Mouse (Mus musculus) heart, embryonic 13.5 days (tissue): ENCODE data around the gene Tbx6. TPM values are rescaled to one million over a fixed set of nuclear protein-coding genes. Genes with fewer than 3 reads are reported as not detected.
A peak's percentile ranks its signal among the peaks of the same experiment; 100 is the strongest.

Experiments used
- ATAC-seq: fragments of 200-750 bp; cut with Nextera tagmentation; 2 replicates; pipeline ENCODE4 v1.8.0; 2017; ENCODE audit warnings: moderate TSS enrichment; ENCODE audit not compliant: insufficient number of reproducible peaks, low FRiP score, low TSS enrichment; ENCODE audit errors: extremely low read depth
- H3K27ac ChIP-seq: fragments of 300-500 bp; sonication (generic); replicated peaks from 2 replicates; pipeline ENCODE4 v1.5.1; 2015; ENCODE audit warnings: moderate library complexity, mild to moderate bottlenecking, inconsistent platforms
- H3K27me3 ChIP-seq: fragments of 300-500 bp; sonication (generic); replicated peaks from 2 replicates; pipeline ENCODE4 v1.6.1; 2015; ENCODE audit warnings: mild to moderate bottlenecking, inconsistent platforms
- H3K36me3 ChIP-seq: fragments of 300-500 bp; sonication (generic); 2 replicates; pipeline ENCODE4 v1.6.1; 2015; ENCODE audit warnings: mild to moderate bottlenecking, inconsistent platforms
- H3K4me1 ChIP-seq: fragments of 300-500 bp; sonication (generic); 2 replicates; pipeline ENCODE4 v1.6.1; 2015; ENCODE audit warnings: inconsistent platforms
- H3K4me2 ChIP-seq: fragments of 300-500 bp; sonication (generic); 2 replicates; pipeline ENCODE4 v1.6.1; 2015; ENCODE audit warnings: inconsistent platforms, mild to moderate bottlenecking, moderate library complexity
- H3K4me3 ChIP-seq: fragments of 300-500 bp; sonication (generic); 2 replicates; pipeline ENCODE4 v1.5.1; 2015; ENCODE audit warnings: moderate library complexity, mild to moderate bottlenecking, inconsistent platforms
- H3K9ac ChIP-seq: fragments of 300-500 bp; sonication (generic); 2 replicates; pipeline ENCODE4 v1.6.1; 2015; ENCODE audit warnings: inconsistent platforms, mild to moderate bottlenecking, moderate library complexity
- H3K9me3 ChIP-seq: fragments of 300-500 bp; sonication (generic); 2 replicates; pipeline ENCODE4 v1.6.1; 2016; ENCODE audit warnings: inconsistent platforms
- WGBS: fragments of 180-500 bp; shearing (Covaris S2); methylation state at CpG from one replicate; pipeline ENCODE4 v1.1.7; 2015; ENCODE audit warnings: mixed read lengths; 5-methylcytosine and 5-hydroxymethylcytosine counted together
- polyA plus RNA-seq: library from polyadenylated mRNA; unstranded; fragments of >200 nt; fragmentation: Nextera tagmentation; extraction: Ambion mirVana; gene quantifications from 2 replicates; pipeline ENCODE4 v1.2.1, GENCODE M21; 2015

Gene Tbx6
- polyA plus RNA-seq, 1 experiment from 2014 or later = 0.32 TPM

GRCm38 (mm10) chr7:126803181-126803580, 21.9 kb downstream of the Tbx6 start:
- Histone ChIP-seq H3K4me2 (no peak overlapping the region), H3K27me3 (no peaks in the 10 kb centered on the region), H3K4me3 (no peak overlapping the region), H3K36me3 (peaks cover 24% of the 10 kb centered on the region), H3K27ac (0 out of 2 replicates have a peak overlapping the region, but pooled peaks have one; percentile 39), H3K4me1 (peaks cover 34% of the 10 kb centered on the region), H3K9me3 (no peaks in the 10 kb centered on the region), H3K9ac (no peak overlapping the region)
- no peak for ATAC-seq
- 72% methylated on average over 6 of the region's 6 CpGs for WGBS

DNA sequence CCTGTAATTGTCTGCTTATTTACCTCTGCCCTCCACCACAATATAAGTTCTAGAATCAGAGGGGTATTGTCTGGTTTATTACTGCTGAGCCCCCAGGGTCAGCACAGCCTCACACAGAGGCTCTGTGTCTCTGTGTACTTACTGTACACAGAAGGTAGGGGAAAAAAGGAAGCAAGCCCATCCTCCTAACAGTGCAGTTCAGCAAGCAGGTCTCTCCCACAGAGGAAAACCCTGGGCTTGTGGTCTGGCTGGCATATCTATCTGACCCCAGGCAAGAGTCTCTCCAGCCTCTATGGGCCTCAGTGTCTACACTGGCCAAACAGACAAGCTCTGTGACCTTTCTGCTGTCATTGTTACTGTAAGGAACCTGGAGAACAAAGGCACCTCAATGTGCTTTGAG, 22.5 kb downstream of the Tbx6 start:
- no peaks in the 10 kb centered on the region for H3K9me3 ChIP-seq
- no peak overlapping the region for H3K4me2 ChIP-seq
- peaks cover 40% of the 10 kb centered on the region for H3K4me1 ChIP-seq
- H3K27me3 ChIP-seq = no peaks in the 10 kb centered on the region
- H3K36me3 ChIP-seq = peaks cover 24% of the 10 kb centered on the region
- no peak overlapping the region for H3K4me3 ChIP-seq
- ATAC-seq = no peak
- H3K27ac ChIP-seq = no peak overlapping the region
- H3K9ac ChIP-seq = no peak overlapping the region

DNA sequence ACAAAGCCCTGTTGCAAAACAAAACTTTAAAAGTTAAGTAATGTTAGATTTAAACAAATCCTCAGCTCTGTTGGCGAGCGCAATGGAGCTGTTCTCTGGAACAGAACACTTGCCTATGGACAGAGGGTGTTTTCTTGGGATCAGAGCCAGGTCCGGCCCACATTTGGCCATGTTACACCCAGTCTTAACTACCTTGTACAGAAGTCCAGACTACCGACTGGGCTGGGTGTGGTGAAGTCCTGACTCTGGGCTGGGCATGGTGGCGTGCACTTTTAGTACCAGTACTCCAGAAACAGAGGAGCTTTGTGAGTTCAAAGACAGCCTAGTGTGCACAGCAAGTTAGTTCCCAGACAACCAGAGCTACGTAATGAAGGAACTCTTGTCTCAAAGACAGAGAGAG, 25.7 kb downstream of the Tbx6 start:
- H3K4me1 ChIP-seq = peaks cover 32% of the 10 kb centered on the region
- peak overlapping the region; percentile 93; the same call in 1 of the 2 replicates for H3K4me2 ChIP-seq
- H3K9me3 ChIP-seq = no peaks in the 10 kb centered on the region
- H3K27ac ChIP-seq = peak overlapping the region; percentile 89; the same call in 1 of the 2 replicates
- 61% methylated on average over 6 of the region's 6 CpGs for WGBS
- H3K9ac ChIP-seq = no peak overlapping the region
- no peaks in the 10 kb centered on the region for H3K27me3 ChIP-seq
- H3K4me3 ChIP-seq = no peak overlapping the region
- ATAC-seq = no peak
- H3K36me3 ChIP-seq = peaks cover 24% of the 10 kb centered on the region

- Histone ChIP-seq H3K4me1 (peaks cover 32% of the 10 kb centered on the region), H3K4me2 (peak overlapping the region; percentile 93), H3K4me3 (0 out of 2 replicates have a peak overlapping the region, but pooled peaks have one; percentile 74), H3K9ac (peak overlapping the region; percentile 91), H3K27ac (peak overlapping the region; percentile 89; the same call in 1 of the 2 replicates), H3K9me3 (no peaks in the 10 kb centered on the region), H3K27me3 (no peaks in the 10 kb centered on the region), H3K36me3 (peaks cover 24% of the 10 kb centered on the region)
- no peak for ATAC-seq
- 57% methylated on average over 4 of the region's 4 CpGs for WGBS
These were observed 26.1 kb downstream of the Tbx6 start for GRCm38 (mm10) chr7:126807405-126807804.

GRCm38 (mm10) chr7:126808703-126809455, 27.6 kb downstream of the Tbx6 start:
- H3K4me1 ChIP-seq = peaks cover 32% of the 10 kb centered on the region
- peaks cover 18% of the 10 kb centered on the region for H3K36me3 ChIP-seq
- H3K4me3 ChIP-seq = peak overlapping the region; percentile 74
- peak overlapping the region; percentile 93 for H3K4me2 ChIP-seq
- H3K9me3 ChIP-seq = no peaks in the 10 kb centered on the region
- no peaks in the 10 kb centered on the region for H3K27me3 ChIP-seq
- peak; percentile 74 for ATAC-seq
- H3K27ac ChIP-seq = peak overlapping the region; percentile 89
- H3K9ac ChIP-seq = peak overlapping the region; percentile 91
- under 1% methylated on average over 43 of the region's 43 CpGs for WGBS

DNA sequence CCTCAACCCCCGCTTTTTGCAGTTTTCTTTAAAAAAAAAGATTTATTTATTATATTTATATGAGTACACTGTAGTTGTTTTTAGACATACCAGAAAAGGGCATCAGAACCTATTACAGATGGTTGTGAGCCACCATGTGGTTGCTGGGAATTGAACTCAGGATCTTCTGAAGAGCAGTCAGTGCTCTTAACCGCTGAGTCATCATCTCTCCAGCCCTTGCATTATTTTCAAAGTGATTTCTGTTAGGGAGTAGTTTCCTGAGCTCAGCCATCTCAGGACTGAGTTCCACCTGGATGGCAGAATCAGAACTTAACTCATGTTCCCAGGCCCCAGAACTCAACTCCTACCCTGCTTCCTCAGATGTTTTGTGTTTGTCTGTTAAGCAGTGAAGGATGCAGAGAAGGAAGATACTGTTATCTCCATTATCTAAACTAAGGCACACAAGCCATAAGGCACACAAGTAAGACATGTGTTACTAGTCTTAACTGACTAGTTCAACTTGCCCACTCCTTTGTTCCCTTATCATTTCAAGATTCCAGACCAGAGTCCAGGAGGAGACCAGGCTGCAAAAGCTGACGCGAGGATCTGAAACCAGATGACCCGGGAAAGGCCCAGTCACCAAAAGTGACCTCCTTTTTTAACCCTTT, 28.6 kb downstream of the Tbx6 start:
- Histone ChIP-seq H3K27ac (peak overlapping the region; percentile 89), H3K4me3 (peak overlapping the region; percentile 74; the same call in 1 of the 2 replicates), H3K4me1 (peaks cover 32% of the 10 kb centered on the region), H3K9ac (peak overlapping the region; percentile 91), H3K36me3 (peaks cover 10% of the 10 kb centered on the region), H3K9me3 (no peaks in the 10 kb centered on the region), H3K4me2 (peak overlapping the region; percentile 93), H3K27me3 (no peaks in the 10 kb centered on the region)
- 41% methylated on average over 5 of the region's 5 CpGs for WGBS
- ATAC-seq = no peak

DNA sequence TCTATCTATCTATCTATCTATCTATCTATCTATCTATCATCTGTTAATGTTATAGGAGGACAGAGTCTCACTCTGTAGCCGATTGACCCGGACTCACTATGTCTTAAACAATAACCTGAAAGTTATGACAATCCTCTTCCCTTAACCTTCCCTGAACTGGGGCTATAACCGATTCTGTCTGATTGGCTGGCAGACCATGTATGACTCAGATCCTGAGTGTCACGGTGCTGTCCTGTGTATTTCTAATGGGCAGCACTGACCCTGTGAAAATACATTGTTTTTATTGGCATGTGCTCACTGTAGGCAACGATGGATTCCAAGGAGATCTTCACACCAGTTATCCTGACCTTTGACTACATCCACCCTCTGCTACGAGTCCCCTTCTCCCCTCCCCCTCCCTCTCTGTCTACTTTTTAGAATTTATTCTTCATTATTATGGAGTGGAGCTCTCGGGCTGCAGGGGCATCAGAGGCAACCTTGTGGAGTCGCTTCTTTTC, 34.5 kb downstream of the Tbx6 start:
- no peak for ATAC-seq
- H3K4me3 ChIP-seq = no peak overlapping the region
- H3K27ac ChIP-seq = no peak overlapping the region
- no peaks in the 10 kb centered on the region for H3K4me1 ChIP-seq
- 0 out of 2 replicates have a peak, but pooled peaks cover 3% of the 10 kb centered on the region for H3K27me3 ChIP-seq
- no peak overlapping the region for H3K9ac ChIP-seq
- H3K4me2 ChIP-seq = no peak overlapping the region
- 59% methylated on average over 8 of the region's 8 CpGs for WGBS
- no peaks in the 10 kb centered on the region for H3K9me3 ChIP-seq
- H3K36me3 ChIP-seq = no peaks in the 10 kb centered on the region

GRCm38 (mm10) chr7:126816494-126816893, 35.2 kb downstream of the Tbx6 start:
- Histone ChIP-seq H3K36me3 (no peaks in the 10 kb centered on the region), H3K27ac (no peak overlapping the region), H3K4me3 (no peak overlapping the region), H3K9ac (no peak overlapping the region), H3K9me3 (no peaks in the 10 kb centered on the region), H3K4me2 (no peak overlapping the region), H3K27me3 (peaks cover 10% of the 10 kb centered on the region; the same call in 1 of the 2 replicates), H3K4me1 (no peaks in the 10 kb centered on the region)
- 84% methylated on average over 8 of the region's 8 CpGs for WGBS
- no peak for ATAC-seq

- peaks cover 7% of the 10 kb centered on the region for H3K4me1 ChIP-seq
- H3K36me3 ChIP-seq = no peaks in the 10 kb centered on the region
- WGBS = 84% methylated on average over 7 of the region's 7 CpGs
These were observed 36.3 kb downstream of the Tbx6 start for GRCm38 (mm10) chr7:126817595-126817994.

GRCm38 (mm10) chr7:126818818-126819217, 37.5 kb downstream of the Tbx6 start:
- H3K9ac ChIP-seq = no peak overlapping the region
- H3K4me3 ChIP-seq = no peak overlapping the region
- H3K27ac ChIP-seq = no peak overlapping the region
- no peak overlapping the region for H3K4me2 ChIP-seq
- H3K4me1 ChIP-seq = peaks cover 16% of the 10 kb centered on the region
- peaks cover 29% of the 10 kb centered on the region for H3K27me3 ChIP-seq
- no peaks in the 10 kb centered on the region for H3K9me3 ChIP-seq
- H3K36me3 ChIP-seq = no peaks in the 10 kb centered on the region
- ATAC-seq = no peak
- 20% methylated on average over 1 of the region's 1 CpGs for WGBS

More at GRCm38 (mm10) chr7:126817595-126817994, 36.3 kb downstream of the Tbx6 start:
- ATAC-seq = no peak
- Histone ChIP-seq H3K4me3 (no peak overlapping the region), H3K27ac (no peak overlapping the region), H3K9ac (no peak overlapping the region), H3K4me2 (no peak overlapping the region), H3K9me3 (no peaks in the 10 kb centered on the region), H3K27me3 (peaks cover 17% of the 10 kb centered on the region)

- H3K4me2 ChIP-seq = no peak overlapping the region
- peaks cover 60% of the 10 kb centered on the region for H3K27me3 ChIP-seq
- H3K4me1 ChIP-seq = peaks cover 16% of the 10 kb centered on the region
- H3K27ac ChIP-seq = no peak overlapping the region
- no peaks in the 10 kb centered on the region for H3K9me3 ChIP-seq
- H3K36me3 ChIP-seq = no peaks in the 10 kb centered on the region
- H3K9ac ChIP-seq = no peak overlapping the region
- WGBS = 17% methylated on average over 7 of the region's 7 CpGs
- no peak for ATAC-seq
- no peak overlapping the region for H3K4me3 ChIP-seq
These were observed 40.7 kb downstream of the Tbx6 start for GRCm38 (mm10) chr7:126821835-126822511.
